Mouse (Mus musculus): Measurements from ENCODE around the gene Cntnap2. TPM values are rescaled to one million over a fixed set of nuclear protein-coding genes. Genes with fewer than 3 reads are reported as not detected.

Gene Cntnap2
- total RNA-seq, 2 experiments from 2014 or later = 8.8 to 10.6 TPM

- DNase-seq = no peak
- intact Hi-C loops (cut with DNase I; ENCODE audit: low total_unique reads) = no loop called here
Measured at GRCm38 (mm10) chr6:45841626-45842341, 782.6 kb downstream of the Cntnap2 start.

GRCm38 (mm10) chr6:45843736-45844135, 784.6 kb downstream of the Cntnap2 start:
- no peak for DNase-seq

GRCm38 (mm10) chr6:45871409-45871992, 812.3 kb downstream of the Cntnap2 start:
- intact Hi-C loops (cut with DNase I; ENCODE audit: low total_unique reads) = no loop called here

More at GRCm38 (mm10) chr6:45843736-45844135, 784.6 kb downstream of the Cntnap2 start:
- intact Hi-C loops (cut with DNase I; ENCODE audit: low total_unique reads) = no loop called here

GRCm38 (mm10) chr6:45885486-45885885, 826.3 kb downstream of the Cntnap2 start:
- no peak for DNase-seq
- intact Hi-C loops (cut with DNase I; ENCODE audit: low total_unique reads) = no loop called here

More at GRCm38 (mm10) chr6:45871409-45871992, 812.3 kb downstream of the Cntnap2 start:
- no peak for DNase-seq

GRCm38 (mm10) chr6:45887901-45888300, 828.7 kb downstream of the Cntnap2 start:
- intact Hi-C loops (cut with DNase I; ENCODE audit: low total_unique reads) = no loop called here
- no peak for DNase-seq

- no peak for DNase-seq
- intact Hi-C loops (cut with DNase I; ENCODE audit: low total_unique reads) = no loop called here
Measured at GRCm38 (mm10) chr6:45938263-45938662, 879.1 kb downstream of the Cntnap2 start.

- intact Hi-C loops (cut with DNase I; ENCODE audit: low total_unique reads) = no loop called here
- DNase-seq = no peak
Measured at GRCm38 (mm10) chr6:45938775-45939174, 879.6 kb downstream of the Cntnap2 start.

GRCm38 (mm10) chr6:45945144-45945985, 886.2 kb downstream of the Cntnap2 start:
- intact Hi-C loops (cut with DNase I; ENCODE audit: low total_unique reads) = no loop called here
- no peak for DNase-seq

GRCm38 (mm10) chr6:45954773-45955172, 895.6 kb downstream of the Cntnap2 start:
- DNase-seq = no peak
- intact Hi-C loops (cut with DNase I; ENCODE audit: low total_unique reads) = no loop called here

- intact Hi-C loops (cut with DNase I; ENCODE audit: low total_unique reads) = no loop called here
- no peak for DNase-seq
Measured at GRCm38 (mm10) chr6:45964494-45964893, 905.3 kb downstream of the Cntnap2 start.

GRCm38 (mm10) chr6:45974471-45975154, 915.5 kb downstream of the Cntnap2 start:
- no peak for DNase-seq
- intact Hi-C loops (cut with DNase I; ENCODE audit: low total_unique reads) = no loop called here

- intact Hi-C loops (cut with DNase I; ENCODE audit: low total_unique reads) = no loop called here
- no peak for DNase-seq
Measured at GRCm38 (mm10) chr6:45979171-45979570, 920.0 kb downstream of the Cntnap2 start.

- DNase-seq = no peak
- intact Hi-C loops (cut with DNase I; ENCODE audit: low total_unique reads) = no loop called here
Measured at GRCm38 (mm10) chr6:45988051-45988450, 928.9 kb downstream of the Cntnap2 start.

GRCm38 (mm10) chr6:45991086-45991485, 931.9 kb downstream of the Cntnap2 start:
- intact Hi-C loops (cut with DNase I; ENCODE audit: low total_unique reads) = no loop called here
- no peak for DNase-seq

GRCm38 (mm10) chr6:46022515-46023143, 963.5 kb downstream of the Cntnap2 start:
- no peak for DNase-seq
- intact Hi-C loops (cut with DNase I; ENCODE audit: low total_unique reads) = no loop called here

- intact Hi-C loops (cut with DNase I; ENCODE audit: low total_unique reads) = no loop called here
- DNase-seq = no peak
Measured at GRCm38 (mm10) chr6:46031821-46032594, 972.9 kb downstream of the Cntnap2 start.

- DNase-seq = no peak
- intact Hi-C loops (cut with DNase I; ENCODE audit: low total_unique reads) = no loop called here
Measured at GRCm38 (mm10) chr6:46033108-46033507, 974.0 kb downstream of the Cntnap2 start.

- intact Hi-C loops (cut with DNase I; ENCODE audit: low total_unique reads) = no loop called here
Measured at GRCm38 (mm10) chr6:46040671-46041070, 981.5 kb downstream of the Cntnap2 start.

GRCm38 (mm10) chr6:46080236-46080635, 1021.1 kb downstream of the Cntnap2 start:
- intact Hi-C loops (cut with DNase I; ENCODE audit: low total_unique reads) = no loop called here
- DNase-seq = no peak

More at GRCm38 (mm10) chr6:46040671-46041070, 981.5 kb downstream of the Cntnap2 start:
- DNase-seq = no peak
